Mouse (Mus musculus) embryonic facial prominence, embryonic 14.5 days (tissue): ENCODE measurements around the gene Plxna2. TPM values are rescaled to one million over a fixed set of nuclear protein-coding genes. Genes with fewer than 3 reads are reported as not detected.

ENCODE experiments used
- ATAC-seq: fragments of 200-750 bp; cut with Nextera tagmentation; 2 replicates; pipeline ENCODE4 v1.8.0; 2017; ENCODE audit warnings: low read depth, moderate number of reproducible peaks, moderate TSS enrichment
- DNase-seq: peaks from one replicate; pipeline ENCODE4 v3.0.0-alpha.2; 2015; ENCODE audit warnings: low spot score
- H3K27ac ChIP-seq: fragments of 300-500 bp; sonication (generic); replicated peaks from 2 replicates; pipeline ENCODE4 v1.5.1; 2014; ENCODE audit warnings: low read depth, mild to moderate bottlenecking, low read length, moderate library complexity
- H3K27me3 ChIP-seq: fragments of 300-500 bp; sonication (generic); replicated peaks from 2 replicates; pipeline ENCODE4 v1.6.1; 2014; ENCODE audit warnings: low read length; ENCODE audit not compliant: control insufficient read depth, insufficient read depth
- H3K36me3 ChIP-seq: fragments of 300-500 bp; sonication (generic); 2 replicates; pipeline ENCODE4 v1.6.1; 2014; ENCODE audit warnings: low read length, mixed read lengths; ENCODE audit not compliant: control insufficient read depth, insufficient read depth
- H3K4me1 ChIP-seq: fragments of 300-500 bp; sonication (generic); 2 replicates; pipeline ENCODE4 v1.6.1; 2014; ENCODE audit warnings: antibody characterized with exemption, low read length; ENCODE audit not compliant: control insufficient read depth, insufficient read depth
- H3K4me2 ChIP-seq: fragments of 300-500 bp; sonication (generic); 2 replicates; pipeline ENCODE4 v1.6.1; 2014; ENCODE audit warnings: low read depth, mild to moderate bottlenecking, low read length, moderate library complexity, mixed read lengths
- H3K4me3 ChIP-seq: fragments of 300-500 bp; sonication (generic); 2 replicates; pipeline ENCODE4 v1.5.1; 2014; ENCODE audit warnings: low read depth, mild to moderate bottlenecking, low read length
- H3K9ac ChIP-seq: fragments of 300-500 bp; sonication (generic); 2 replicates; pipeline ENCODE4 v1.6.1; 2014; ENCODE audit warnings: low read depth, mild to moderate bottlenecking, low read length, moderate library complexity, mixed read lengths
- H3K9me3 ChIP-seq: fragments of 300-500 bp; sonication (generic); 2 replicates; pipeline ENCODE4 v1.6.1; 2016; ENCODE audit warnings: low read length; ENCODE audit not compliant: control insufficient read depth
- WGBS: fragments of 180-500 bp; shearing (Covaris S2); extraction: QIAGEN DNeasy Blood & Tissue Kit; methylation state at CpG from one replicate; pipeline ENCODE4 v1.1.7; 2014; 5-methylcytosine and 5-hydroxymethylcytosine counted together
- polyA plus RNA-seq: library from polyadenylated mRNA; unstranded; fragments of >200 nt; fragmentation: Nextera tagmentation; extraction: Ambion mirVana; gene quantifications from 2 replicates; pipeline ENCODE4 v1.2.1, GENCODE M21; 2014

Gene Plxna2
- polyA plus RNA-seq, 1 experiment from 2014 or later, result 12.8 TPM

- H3K9me3 ChIP-seq, result no peaks in the 10 kb centered on the region
- 0 out of 2 replicates have a peak, but pooled peaks cover 4% of the 10 kb centered on the region for H3K4me1 ChIP-seq
- H3K27me3 ChIP-seq, result no peaks in the 10 kb centered on the region
- H3K36me3 ChIP-seq, result no peaks in the 10 kb centered on the region
- 83% methylated on average over 3 of the region's 3 CpGs for WGBS
- no peak overlapping the region for H3K4me3 ChIP-seq
- no peak overlapping the region for H3K4me2 ChIP-seq
- H3K9ac ChIP-seq, result no peak overlapping the region
- ATAC-seq, result no peak
- no peak for DNase-seq
- H3K27ac ChIP-seq, result no peak overlapping the region
Observed at GRCm38 (mm10) chr1:194660426-194661119, 42.6 kb downstream of the Plxna2 start.

- ATAC-seq, result no peak
Observed at GRCm38 (mm10) chr1:194663021-194663420, 45.0 kb downstream of the Plxna2 start.

GRCm38 (mm10) chr1:194665715-194666114 lies 47.7 kb downstream of the Plxna2 start:
- WGBS, result 74% methylated on average over 3 of the region's 3 CpGs
- H3K27ac ChIP-seq, result no peak overlapping the region
- H3K4me1 ChIP-seq, result no peaks in the 10 kb centered on the region
- DNase-seq, result no peak
- H3K36me3 ChIP-seq, result 0 out of 2 replicates have a peak, but pooled peaks cover 9% of the 10 kb centered on the region
- ATAC-seq, result no peak
- no peak overlapping the region for H3K4me2 ChIP-seq
- H3K9me3 ChIP-seq, result no peaks in the 10 kb centered on the region
- H3K27me3 ChIP-seq, result no peaks in the 10 kb centered on the region
- no peak overlapping the region for H3K4me3 ChIP-seq
- no peak overlapping the region for H3K9ac ChIP-seq

More at GRCm38 (mm10) chr1:194663021-194663420, 45.0 kb downstream of the Plxna2 start:
- H3K9ac ChIP-seq, result no peak overlapping the region
- H3K36me3 ChIP-seq, result 0 out of 2 replicates have a peak, but pooled peaks cover 9% of the 10 kb centered on the region
- DNase-seq, result no peak
- no peak overlapping the region for H3K27ac ChIP-seq
- no peaks in the 10 kb centered on the region for H3K27me3 ChIP-seq
- H3K9me3 ChIP-seq, result no peaks in the 10 kb centered on the region
- 0 out of 2 replicates have a peak, but pooled peaks cover 4% of the 10 kb centered on the region for H3K4me1 ChIP-seq
- H3K4me2 ChIP-seq, result no peak overlapping the region
- H3K4me3 ChIP-seq, result no peak overlapping the region

GRCm38 (mm10) chr1:194671783-194672524 lies 53.9 kb downstream of the Plxna2 start:
- Histone ChIP-seq H3K27me3 (no peaks in the 10 kb centered on the region), H3K4me1 (peaks cover 6% of the 10 kb centered on the region; the same call in 1 of the 2 replicates), H3K9me3 (no peaks in the 10 kb centered on the region), H3K36me3 (no peaks in the 10 kb centered on the region), H3K27ac (no peak overlapping the region), H3K4me2 (no peak overlapping the region), H3K9ac (no peak overlapping the region), H3K4me3 (no peak overlapping the region)
- no peak for DNase-seq
- WGBS, result 83% methylated on average over 4 of the region's 4 CpGs
- ATAC-seq, result no peak

GRCm38 (mm10) chr1:194672525-194672894 lies 54.5 kb downstream of the Plxna2 start:
- Histone ChIP-seq H3K4me2 (no peak overlapping the region), H3K27me3 (no peaks in the 10 kb centered on the region), H3K36me3 (no peaks in the 10 kb centered on the region), H3K27ac (no peak overlapping the region), H3K4me1 (peaks cover 10% of the 10 kb centered on the region), H3K9ac (no peak overlapping the region), H3K9me3 (no peaks in the 10 kb centered on the region), H3K4me3 (no peak overlapping the region)
- DNase-seq (no peak), ATAC-seq (no peak)
- 79% methylated on average over 1 of the region's 1 CpGs for WGBS

GRCm38 (mm10) chr1:194673229-194673628 lies 55.2 kb downstream of the Plxna2 start:
- DNase-seq (no peak), ATAC-seq (no peak)
- Histone ChIP-seq H3K36me3 (no peaks in the 10 kb centered on the region), H3K9ac (no peak overlapping the region), H3K4me2 (no peak overlapping the region), H3K4me1 (peaks cover 17% of the 10 kb centered on the region), H3K4me3 (no peak overlapping the region), H3K27me3 (no peaks in the 10 kb centered on the region), H3K9me3 (no peaks in the 10 kb centered on the region), H3K27ac (no peak overlapping the region)

- H3K36me3 ChIP-seq, result no peaks in the 10 kb centered on the region
- no peaks in the 10 kb centered on the region for H3K9me3 ChIP-seq
- no peak overlapping the region for H3K9ac ChIP-seq
- WGBS, result 86% methylated on average over 3 of the region's 3 CpGs
- H3K4me1 ChIP-seq, result peaks cover 23% of the 10 kb centered on the region
- H3K27ac ChIP-seq, result no peak overlapping the region
- DNase-seq (peak; percentile 46), ATAC-seq (peak; percentile 45)
- no peak overlapping the region for H3K4me3 ChIP-seq
- H3K27me3 ChIP-seq, result no peaks in the 10 kb centered on the region
- H3K4me2 ChIP-seq, result no peak overlapping the region
Observed at GRCm38 (mm10) chr1:194675106-194675890, 57.3 kb downstream of the Plxna2 start.

GRCm38 (mm10) chr1:194675891-194676200 lies 57.8 kb downstream of the Plxna2 start:
- no peaks in the 10 kb centered on the region for H3K36me3 ChIP-seq
- no peak overlapping the region for H3K9ac ChIP-seq
- peak; percentile 64 for ATAC-seq
- no peak overlapping the region for H3K4me2 ChIP-seq
- H3K4me3 ChIP-seq, result no peak overlapping the region
- H3K27ac ChIP-seq, result no peak overlapping the region
- DNase-seq, result peak; percentile 84
- whole genome bisulfite sequencing, result 51% methylated on average over 2 of the region's 2 CpGs
- no peaks in the 10 kb centered on the region for H3K27me3 ChIP-seq
- H3K9me3 ChIP-seq, result no peaks in the 10 kb centered on the region
- H3K4me1 ChIP-seq, result peaks cover 27% of the 10 kb centered on the region
